Mouse (Mus musculus): Measurements from ENCODE around the gene Olfr702. TPM values are rescaled to one million over a fixed set of nuclear protein-coding genes. Genes with fewer than 3 reads are reported as not detected.

Gene Olfr702
- total RNA-seq (2015; ENCODE audit: low replicate concordance) (not detected in 2 replicates), total RNA-seq (2017; ENCODE audit: low replicate concordance) (not detected in 2 replicates)

- no peak for ATAC-seq (replicated peaks; ENCODE audit: low FRiP score, poor library complexity, severe bottlenecking)
Measured at GRCm38 (mm10) chr7:106833793-106834192, at the start of gene Olfr702. Gene Olfr702, minus strand, starts transcription at chr7:106833893.

- ATAC-seq (replicated peaks; ENCODE audit: low FRiP score, poor library complexity, severe bottlenecking): no peak
Measured at GRCm38 (mm10) chr7:106876791-106877190, 43.1 kb upstream of the Olfr702 start, which contains the start of gene Olfr705. Gene Olfr705, minus strand, starts transcription at chr7:106876891.

- no peak for ATAC-seq (replicated peaks; ENCODE audit: low FRiP score, poor library complexity, severe bottlenecking)
Measured at GRCm38 (mm10) chr7:106862885-106863284, 29.2 kb upstream of the Olfr702 start, which contains the start of gene Olfr704. Gene Olfr704, plus strand, starts transcription at chr7:106863185.

GRCm38 (mm10) chr7:106843060-106843459 lies 9.4 kb upstream of the Olfr702 start, which contains the start of gene Olfr703:
Gene Olfr703, plus strand, starts transcription at chr7:106843360.
- no peak for ATAC-seq (replicated peaks; ENCODE audit: low FRiP score, poor library complexity, severe bottlenecking)

GRCm38 (mm10) chr7:106818414-106818813 lies 15.3 kb downstream of the Olfr702 start:
- no peak for ATAC-seq (replicated peaks; ENCODE audit: low FRiP score, poor library complexity, severe bottlenecking)

GRCm38 (mm10) chr7:106815775-106816174 lies 17.9 kb downstream of the Olfr702 start:
- no peak for ATAC-seq (replicated peaks; ENCODE audit: low FRiP score, poor library complexity, severe bottlenecking)

- no peak for ATAC-seq (replicated peaks; ENCODE audit: low FRiP score, poor library complexity, severe bottlenecking)
Measured at GRCm38 (mm10) chr7:106813829-106814228, 19.9 kb downstream of the Olfr702 start, which contains the start of gene Olfr701. Gene Olfr701, plus strand, starts transcription at chr7:106814129.

- no peak for ATAC-seq (replicated peaks; ENCODE audit: low FRiP score, poor library complexity, severe bottlenecking)
Measured at GRCm38 (mm10) chr7:106808734-106809133, 25.0 kb downstream of the Olfr702 start, which contains the start of gene Olfr700. Gene Olfr700, minus strand, starts transcription at chr7:106808834.

- ATAC-seq (replicated peaks; ENCODE audit: low FRiP score, poor library complexity, severe bottlenecking): no peak
Measured at GRCm38 (mm10) chr7:106793098-106793497, 40.6 kb downstream of the Olfr702 start, which contains the start of gene Olfr699. Gene Olfr699, minus strand, starts transcription at chr7:106793198.

- ATAC-seq (replicated peaks; ENCODE audit: low FRiP score, poor library complexity, severe bottlenecking): no peak
Measured at GRCm38 (mm10) chr7:106788330-106788729, 45.4 kb downstream of the Olfr702 start.

Other genes with a start within 250 kb of the Olfr702 start
- gene Olfr693, start 153.3 kb downstream of the Olfr702 start, total RNA-seq (2015; ENCODE audit: low replicate concordance): not detected in 2 replicates
- gene Olfr693, start 153.3 kb downstream of the Olfr702 start, total RNA-seq (2017; ENCODE audit: low replicate concordance): 0.14 TPM in 1 of 2 replicates, not detected in the other
- gene Olfr694, start 142.1 kb downstream of the Olfr702 start, total RNA-seq (2015; ENCODE audit: low replicate concordance): not detected in 2 replicates
- not detected in 2 replicates for gene Olfr694, start 142.1 kb downstream of the Olfr702 start, total RNA-seq (2017; ENCODE audit: low replicate concordance)
- gene Olfr695, start 117.5 kb downstream of the Olfr702 start, total RNA-seq (2015; ENCODE audit: low replicate concordance): not detected in 2 replicates
- gene Olfr695, start 117.5 kb downstream of the Olfr702 start, total RNA-seq (2017; ENCODE audit: low replicate concordance): not detected in 2 replicates
- gene Olfr697, start 91.5 kb downstream of the Olfr702 start, total RNA-seq (2015; ENCODE audit: low replicate concordance): not detected in 2 replicates
- not detected in 2 replicates for gene Olfr697, start 91.5 kb downstream of the Olfr702 start, total RNA-seq (2017; ENCODE audit: low replicate concordance)
- gene Olfr698, start 78.5 kb downstream of the Olfr702 start, total RNA-seq (2015; ENCODE audit: low replicate concordance): not detected in 2 replicates
- gene Olfr698, start 78.5 kb downstream of the Olfr702 start, total RNA-seq (2017; ENCODE audit: low replicate concordance): not detected in 2 replicates
- not detected in 2 replicates for gene Olfr699, start 40.7 kb downstream of the Olfr702 start, total RNA-seq (2015; ENCODE audit: low replicate concordance)
- not detected in 2 replicates for gene Olfr699, start 40.7 kb downstream of the Olfr702 start, total RNA-seq (2017; ENCODE audit: low replicate concordance)
- not detected in 2 replicates for gene Olfr700, start 25.1 kb downstream of the Olfr702 start, total RNA-seq (2015; ENCODE audit: low replicate concordance)
- gene Olfr700, start 25.1 kb downstream of the Olfr702 start, total RNA-seq (2017; ENCODE audit: low replicate concordance): not detected in 2 replicates
- gene Olfr701, start 19.8 kb downstream of the Olfr702 start, total RNA-seq (2015; ENCODE audit: low replicate concordance): not detected in 2 replicates
- 0.28 TPM in 1 of 2 replicates, not detected in the other for gene Olfr701, start 19.8 kb downstream of the Olfr702 start, total RNA-seq (2017; ENCODE audit: low replicate concordance)
- gene Olfr703, start 9.5 kb upstream of the Olfr702 start, total RNA-seq (2015; ENCODE audit: low replicate concordance): not detected in 2 replicates
- not detected in 2 replicates for gene Olfr703, start 9.5 kb upstream of the Olfr702 start, total RNA-seq (2017; ENCODE audit: low replicate concordance)
- not detected in 2 replicates for gene Olfr704, start 29.3 kb upstream of the Olfr702 start, total RNA-seq (2015; ENCODE audit: low replicate concordance)
- not detected in 2 replicates for gene Olfr704, start 29.3 kb upstream of the Olfr702 start, total RNA-seq (2017; ENCODE audit: low replicate concordance)
- not detected in 2 replicates for gene Olfr705, start 43.0 kb upstream of the Olfr702 start, total RNA-seq (2015; ENCODE audit: low replicate concordance)
- not detected in 2 replicates for gene Olfr705, start 43.0 kb upstream of the Olfr702 start, total RNA-seq (2017; ENCODE audit: low replicate concordance)
- gene Olfr706, start 54.3 kb upstream of the Olfr702 start, total RNA-seq (2015; ENCODE audit: low replicate concordance): not detected in 2 replicates
- 0.14 TPM in 1 of 2 replicates, not detected in the other for gene Olfr706, start 54.3 kb upstream of the Olfr702 start, total RNA-seq (2017; ENCODE audit: low replicate concordance)
- not detected in 2 replicates for gene Olfr707, start 67.3 kb upstream of the Olfr702 start, total RNA-seq (2015; ENCODE audit: low replicate concordance)
- gene Olfr707, start 67.3 kb upstream of the Olfr702 start, total RNA-seq (2017; ENCODE audit: low replicate concordance): not detected in 2 replicates
- gene Olfr1532-ps1, start 74.1 kb upstream of the Olfr702 start, total RNA-seq (2015; ENCODE audit: low replicate concordance): not detected in 2 replicates
- gene Olfr1532-ps1, start 74.1 kb upstream of the Olfr702 start, total RNA-seq (2017; ENCODE audit: low replicate concordance): not detected in 2 replicates
- not detected in 2 replicates for gene Olfr709-ps1, start 98.3 kb upstream of the Olfr702 start, total RNA-seq (2015; ENCODE audit: low replicate concordance)
- not detected in 2 replicates for gene Olfr709-ps1, start 98.3 kb upstream of the Olfr702 start, total RNA-seq (2017; ENCODE audit: low replicate concordance)
- gene Olfr710, start 114.4 kb upstream of the Olfr702 start, total RNA-seq (2015; ENCODE audit: low replicate concordance): not detected in 2 replicates
- gene Olfr710, start 114.4 kb upstream of the Olfr702 start, total RNA-seq (2017; ENCODE audit: low replicate concordance): not detected in 2 replicates
- gene Olfr6, start 130.0 kb upstream of the Olfr702 start, total RNA-seq (2015; ENCODE audit: low replicate concordance): not detected in 2 replicates
- not detected in 2 replicates for gene Olfr6, start 130.0 kb upstream of the Olfr702 start, total RNA-seq (2017; ENCODE audit: low replicate concordance)
- not detected in 2 replicates for gene Olfr711, start 141.6 kb upstream of the Olfr702 start, total RNA-seq (2015; ENCODE audit: low replicate concordance)
- not detected in 2 replicates for gene Olfr711, start 141.6 kb upstream of the Olfr702 start, total RNA-seq (2017; ENCODE audit: low replicate concordance)
- not detected in 2 replicates for gene Olfr2, start 172.2 kb upstream of the Olfr702 start, total RNA-seq (2015; ENCODE audit: low replicate concordance)
- gene Olfr2, start 172.2 kb upstream of the Olfr702 start, total RNA-seq (2017; ENCODE audit: low replicate concordance): not detected in 2 replicates
- gene Olfr713, start 197.3 kb upstream of the Olfr702 start, total RNA-seq (2015; ENCODE audit: low replicate concordance): not detected in 2 replicates
- not detected in 2 replicates for gene Olfr713, start 197.3 kb upstream of the Olfr702 start, total RNA-seq (2017; ENCODE audit: low replicate concordance)
- gene Olfr714, start 237.1 kb upstream of the Olfr702 start, total RNA-seq (2015; ENCODE audit: low replicate concordance): not detected in 2 replicates
- gene Olfr714, start 237.1 kb upstream of the Olfr702 start, total RNA-seq (2017; ENCODE audit: low replicate concordance): not detected in 2 replicates

Measured in erythroblast, adult 5-6 weeks (primary cell).